ENCODE assay signal across 8 mouse cellular contexts in genomic region chrX:74413377-74413776, GRCm38 (mm10). TPM values are rescaled to one million over a fixed set of nuclear protein-coding genes. Genes with fewer than 3 reads are reported as not detected.
DNase-seq lines count a peak whose midpoint lies in the region; ATAC-seq and TF ChIP-seq lines count a peak whose summit lies in the region.

No protein-coding gene starts in this region.

- DNase-seq in CD4-positive helper T cell, adult 2 months (ENCODE audit: low read depth, low spot score) = peak; percentile 77
- DNase-seq in brain, adult 2 months (ENCODE audit: low read depth, low spot score) = peak; percentile 90
- peak; percentile 87 for DNase-seq in kidney, postnatal 0 days (ENCODE audit: low spot score)
- peak; percentile 48 for DNase-seq in liver, adult 2 months (ENCODE audit: extremely low read depth, low read depth, low spot score)
- DNase-seq in naive thymus-derived CD4-positive, alpha-beta T cell, adult 2 months (ENCODE audit: low read depth) = peak; percentile 84
- peak; percentile 67 to 73 for DNase-seq in spleen, postnatal 36 days (ENCODE audit: low spot score in 2 of 2)

- no peak overlapping the region for H3K9ac ChIP-seq in heart, embryonic 14.5 days (ENCODE audit: low read length)
- no peak overlapping the region for H3K9ac ChIP-seq in kidney, postnatal 0 days (ENCODE audit: low read depth, low read length)
- no peak overlapping the region for H3K9ac ChIP-seq in liver, adult 2 months (ENCODE audit: low read depth, low read length)

- H3K4me1 ChIP-seq in heart, embryonic 14.5 days (ENCODE audit: control insufficient read depth in 2 of 2, insufficient read depth in 2 of 2, low read length in 2 of 2) = no peaks in the 10 kb centered on the region
- no peaks in the 10 kb centered on the region for H3K4me1 ChIP-seq in kidney, postnatal 0 days (replicated peaks; ENCODE audit: insufficient read depth, low read length)
- H3K4me1 ChIP-seq in liver, adult 2 months (ENCODE audit: control insufficient read depth, insufficient read depth, low read length) = no peaks in the 10 kb centered on the region

- no peak overlapping the region for H3K27ac ChIP-seq in heart, embryonic 14.5 days (replicated peaks in 1 of 2; ENCODE audit: control insufficient read depth in 1 of 2, insufficient read depth in 1 of 2, low read depth in 2 of 2, low read length in 2 of 2)
- H3K27ac ChIP-seq in kidney, postnatal 0 days = no peak overlapping the region
- H3K27ac ChIP-seq in liver, adult 2 months (replicated peaks; ENCODE audit: insufficient read depth, low read depth, low read length) = no peak overlapping the region

- ATAC-seq in erythroid progenitor cell, adult 5-6 weeks (replicated peaks; ENCODE audit: low FRiP score, poor library complexity, severe bottlenecking) = peak; percentile 85
- peak; percentile 26; the same call in 1 of the 2 replicates for ATAC-seq in heart, embryonic 14.5 days (ENCODE audit: insufficient number of reproducible peaks, insufficient read depth, low FRiP score, low read depth)
- ATAC-seq in kidney, postnatal 0 days (replicated peaks; ENCODE audit: low FRiP score, low read depth) = peak; percentile 66

- H3K4me3 ChIP-seq in heart, embryonic 14.5 days (ENCODE audit: control insufficient read depth in 1 of 2, insufficient read depth in 1 of 2, low read depth in 1 of 2, low read length in 2 of 2) = no peak overlapping the region
- no peak overlapping the region for H3K4me3 ChIP-seq in kidney, postnatal 0 days (replicated peaks; ENCODE audit: low read depth, low read length)
- H3K4me3 ChIP-seq in liver, adult 2 months (ENCODE audit: insufficient read depth, low read depth, low read length) = no peak overlapping the region

- peak; percentile 98 for TF ChIP-seq CTCF in kidney, postnatal 0 days (IDR thresholded peaks at IDR 0.05; ENCODE audit: low read depth)
- peak; percentile 60 for TF ChIP-seq CTCF in liver, adult 2 months (IDR thresholded peaks at IDR 0.05; ENCODE audit: low read depth, low read length)

- H3K36me3 ChIP-seq in heart, embryonic 14.5 days (ENCODE audit: control insufficient read depth, insufficient read depth, low read length) = 0 out of 2 replicates have a peak, but pooled peaks cover 6% of the 10 kb centered on the region
- H3K36me3 ChIP-seq in kidney, postnatal 0 days (ENCODE audit: insufficient read depth, low read length) = no peaks in the 10 kb centered on the region
- H3K36me3 ChIP-seq in liver, adult 2 months (ENCODE audit: control insufficient read depth, insufficient read depth, low read length) = no peaks in the 10 kb centered on the region

- H3K27me3 ChIP-seq in heart, embryonic 14.5 days (ENCODE audit: control insufficient read depth, insufficient read depth, low read length) = no peaks in the 10 kb centered on the region
- H3K27me3 ChIP-seq in kidney, postnatal 0 days (ENCODE audit: insufficient read depth, low read length) = no peaks in the 10 kb centered on the region
- no peaks in the 10 kb centered on the region for H3K27me3 ChIP-seq in liver, adult 2 months (ENCODE audit: control insufficient read depth, insufficient read depth, low read length)

- no peaks in the 10 kb centered on the region for H3K79me2 ChIP-seq in liver, adult 2 months (ENCODE audit: control insufficient read depth, insufficient read depth, low read length)

- TF ChIP-seq POLR2A in liver, adult 2 months (IDR thresholded peaks at IDR 0.05; ENCODE audit: extremely low read depth, insufficient read depth, low read length) = no peak

- no peaks in the 10 kb centered on the region for H3K9me3 ChIP-seq in heart, embryonic 14.5 days (ENCODE audit: control insufficient read depth, low read length)
- H3K9me3 ChIP-seq in kidney, postnatal 0 days (replicated peaks; ENCODE audit: low read length) = no peaks in the 10 kb centered on the region

- no peak overlapping the region for H3K4me2 ChIP-seq in heart, embryonic 14.5 days (ENCODE audit: low read length)
- H3K4me2 ChIP-seq in kidney, postnatal 0 days (ENCODE audit: low read length) = no peak overlapping the region

RNA-seq across cellular contexts. Expression of gene G6pdx, which starts 15.6 kb away (rescaled TPM):
- total RNA-seq in erythroid progenitor cell, adult 5-6 weeks (2015; ENCODE audit: low replicate concordance) = 63.7 and 64.9 TPM in 2 replicates
- total RNA-seq in erythroid progenitor cell, adult 5-6 weeks (2017; ENCODE audit: low replicate concordance) = 38.5 and 45.2 TPM in 2 replicates
- polyA plus RNA-seq in heart, embryonic 14.5 days (2014; fragmentation: Nextera tagmentation; extraction: Ambion mirVana) = 16.0 and 17.9 TPM in 2 replicates
- polyA plus RNA-seq in kidney, postnatal 0 days (2015; fragmentation: Nextera tagmentation; extraction: Ambion mirVana) = 31.8 and 34.5 TPM in 2 replicates
- total RNA-seq in liver, adult 2 months (2014; rRNA removed) = 3.2 and 4.0 TPM in 2 replicates
- 2.0 and 3.8 TPM in 2 replicates for polyA plus RNA-seq in liver, adult 2 months (2012; rRNA removed)

RNA-seq across cellular contexts. Expression of gene Ikbkg, which starts 20.3 kb away (rescaled TPM):
- total RNA-seq in erythroid progenitor cell, adult 5-6 weeks (2015; ENCODE audit: low replicate concordance) = 5.4 and 16.2 TPM in 2 replicates
- 12.8 and 16.8 TPM in 2 replicates for total RNA-seq in erythroid progenitor cell, adult 5-6 weeks (2017; ENCODE audit: low replicate concordance)
- 21.5 and 22.1 TPM in 2 replicates for polyA plus RNA-seq in heart, embryonic 14.5 days (2014; fragmentation: Nextera tagmentation; extraction: Ambion mirVana)
- 17.1 and 18.1 TPM in 2 replicates for polyA plus RNA-seq in kidney, postnatal 0 days (2015; fragmentation: Nextera tagmentation; extraction: Ambion mirVana)
- total RNA-seq in liver, adult 2 months (2014; rRNA removed) = 50.5 and 68.5 TPM in 2 replicates
- polyA plus RNA-seq in liver, adult 2 months (2012; rRNA removed) = 24.3 and 32.8 TPM in 2 replicates

RNA-seq across cellular contexts. Expression of gene Fam3a, which starts 20.3 kb away (rescaled TPM):
- 6.3 and 12.3 TPM in 2 replicates for total RNA-seq in erythroid progenitor cell, adult 5-6 weeks (2015; ENCODE audit: low replicate concordance)
- total RNA-seq in erythroid progenitor cell, adult 5-6 weeks (2017; ENCODE audit: low replicate concordance) = 0.68 and 3.6 TPM in 2 replicates
- 28.1 and 29.9 TPM in 2 replicates for polyA plus RNA-seq in heart, embryonic 14.5 days (2014; fragmentation: Nextera tagmentation; extraction: Ambion mirVana)
- 37.0 and 37.1 TPM in 2 replicates for polyA plus RNA-seq in kidney, postnatal 0 days (2015; fragmentation: Nextera tagmentation; extraction: Ambion mirVana)
- total RNA-seq in liver, adult 2 months (2014; rRNA removed) = 5.8 and 8.1 TPM in 2 replicates
- 22.7 and 24.1 TPM in 2 replicates for polyA plus RNA-seq in liver, adult 2 months (2012; rRNA removed)

RNA-seq across cellular contexts. Expression of gene Slc10a3, which starts 40.2 kb away (rescaled TPM):
- total RNA-seq in erythroid progenitor cell, adult 5-6 weeks (2015; ENCODE audit: low replicate concordance) = 1.8 and 9.6 TPM in 2 replicates
- 2.2 TPM in 1 of 2 replicates, not detected in the other for total RNA-seq in erythroid progenitor cell, adult 5-6 weeks (2017; ENCODE audit: low replicate concordance)
- 14.4 and 14.5 TPM in 2 replicates for polyA plus RNA-seq in heart, embryonic 14.5 days (2014; fragmentation: Nextera tagmentation; extraction: Ambion mirVana)
- 23.4 and 24.1 TPM in 2 replicates for polyA plus RNA-seq in kidney, postnatal 0 days (2015; fragmentation: Nextera tagmentation; extraction: Ambion mirVana)
- total RNA-seq in liver, adult 2 months (2014; rRNA removed) = 2.8 and 3.2 TPM in 2 replicates
- 6.3 and 8.4 TPM in 2 replicates for polyA plus RNA-seq in liver, adult 2 months (2012; rRNA removed)

RNA-seq across cellular contexts. Expression of gene Ubl4a, which starts 40.4 kb away (rescaled TPM):
- total RNA-seq in erythroid progenitor cell, adult 5-6 weeks (2015; ENCODE audit: low replicate concordance) = 32.4 and 36.9 TPM in 2 replicates
- total RNA-seq in erythroid progenitor cell, adult 5-6 weeks (2017; ENCODE audit: low replicate concordance) = 5.3 and 11.0 TPM in 2 replicates
- polyA plus RNA-seq in heart, embryonic 14.5 days (2014; fragmentation: Nextera tagmentation; extraction: Ambion mirVana) = 64.3 and 67.2 TPM in 2 replicates
- 65.2 TPM in 2 replicates for polyA plus RNA-seq in kidney, postnatal 0 days (2015; fragmentation: Nextera tagmentation; extraction: Ambion mirVana)
- total RNA-seq in liver, adult 2 months (2014; rRNA removed) = 14.0 and 17.0 TPM in 2 replicates
- polyA plus RNA-seq in liver, adult 2 months (2012; rRNA removed) = 29.2 and 33.6 TPM in 2 replicates

Comparison
In these comparisons a context has a peak if more than half of its experiments do, and no peak if none do; other contexts are left out.
1. ATAC-seq: peak in every context shown above with its lines; median percentile 85 in erythroid progenitor cell, adult 5-6 weeks; 66 in kidney, postnatal 0 days; 26 in heart, embryonic 14.5 days.